Mouse (Mus musculus): ENCODE results near the gene Gm11037.

DNA sequence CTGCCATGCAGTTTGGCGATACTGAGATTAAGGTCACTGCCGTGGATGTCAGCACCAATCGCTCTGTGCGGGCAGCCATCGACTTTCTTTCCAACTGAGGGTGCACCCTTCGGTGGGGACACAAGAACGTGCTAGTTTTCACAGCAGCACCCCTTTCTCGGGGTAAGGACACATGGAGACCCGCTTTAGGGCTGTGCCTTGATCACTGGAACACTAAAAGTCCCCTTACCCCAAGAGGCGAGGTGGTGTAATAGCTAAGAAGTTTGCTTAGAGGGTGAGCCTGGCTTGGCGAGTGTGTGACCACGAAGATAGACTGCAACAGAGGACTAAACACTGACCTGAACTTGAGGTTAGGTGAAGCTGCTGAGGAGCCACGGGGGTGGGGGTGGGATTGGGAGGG lies 11.8 kb downstream of the Gm11037 start:
- TF ChIP-seq GATA1 (IDR thresholded peaks at IDR 0.05; ENCODE audit: borderline replicate concordance, low read length) (no peak), FLI1 (IDR thresholded peaks at IDR 0.05; ENCODE audit: low read length) (no peak)

All from megakaryocyte, embryonic 14.5 days (primary cell).